Mouse (Mus musculus) erythroblast, embryonic 14.5 days (primary cell): ENCODE results near the gene Sema5b.

Source experiments
- GATA1 ChIP-seq: IDR thresholded peaks from 2 replicates; pipeline ENCODE4 v1.6.1; 2012; ENCODE audit warnings: low read length, inconsistent platforms, mixed read lengths
- TAL1 ChIP-seq: IDR thresholded peaks from 3 replicates; pipeline ENCODE4 v1.6.1; 2012; ENCODE audit warnings: low read length, inconsistent platforms, mixed read lengths

GRCm38 (mm10) chr16:35569758-35570157 is 28.8 kb downstream of the Sema5b start:
- TF ChIP-seq GATA1 = no peak
- TF ChIP-seq TAL1 = no peak
